In genomic region chr1:128636258-128637229, GRCm38 (mm10) we compare ENCODE assay signal across 23 mouse cellular contexts. TPM values are rescaled to one million over a fixed set of nuclear protein-coding genes. Genes with fewer than 3 reads are reported as not detected.
A peak's percentile ranks its signal among the peaks of the same experiment; 100 is the strongest.
DNase-seq lines count a peak whose midpoint lies in the region; ATAC-seq and TF ChIP-seq lines count a peak whose summit lies in the region.
"Had no signal": no experiment of that assay in that cellular context is flagged by ENCODE, and none has a peak within 500 bp of the region (broad histone marks: within the 10 kb centered on the region; RNA-seq: fewer than 3 reads in every experiment).

No protein-coding gene starts in this region.

- H3K9ac ChIP-seq in embryonic facial prominence, embryonic 14.5 days (ENCODE audit: low read depth, low read length) = no peak overlapping the region
- no peak overlapping the region for H3K9ac ChIP-seq in lung, postnatal 0 days (replicated peaks; ENCODE audit: low read depth)
- H3K9ac ChIP-seq: embryonic facial prominence, embryonic 13.5 days; forebrain, embryonic 13.5 days; forebrain, postnatal 0 days; hindbrain, embryonic 13.5 days had no signal

- H3K4me3 ChIP-seq in embryonic facial prominence, embryonic 14.5 days (ENCODE audit: low read depth, low read length) = no peak overlapping the region
- no peak overlapping the region for H3K4me3 ChIP-seq in embryonic facial prominence, embryonic 10.5 days
- H3K4me3 ChIP-seq in lung, postnatal 0 days (ENCODE audit: low read depth, low read length) = no peak overlapping the region
- no peak overlapping the region for H3K4me3 ChIP-seq in bone marrow, adult 2 months (replicated peaks; ENCODE audit: control insufficient read depth, low read depth, low read length)
- H3K4me3 ChIP-seq: embryonic facial prominence, embryonic 13.5 days; forebrain, embryonic 13.5 days; gastrocnemius, adult 2 months; heart, embryonic 10.5 days; hindbrain, embryonic 13.5 days had no signal

- DNase-seq in embryonic facial prominence, embryonic 14.5 days (ENCODE audit: low spot score) = peak; percentile 48
- no peak for DNase-seq in embryonic facial prominence, embryonic 10.5 days (ENCODE audit: low spot score)
- DNase-seq in lung, postnatal 10 days = peak; percentile 30
- DNase-seq in lung, postnatal 0 days (ENCODE audit: low spot score) = no peak
- DNase-seq in layer of hippocampus, adult 8-10 months (ENCODE audit: low spot score in 2 of 2) = no peak
- DNase-seq in left cerebral cortex, adult 8-10 months (ENCODE audit: low spot score in 2 of 2) = no peak
- DNase-seq: adrenal gland, adult 2 months; adrenal gland, postnatal 25 days; cerebellum, adult 2 months; cerebellum, postnatal 10 days; forebrain, postnatal 0 days; gastrocnemius, adult 2 months; gastrocnemius, postnatal 36 days; heart, adult 18-20 months; heart, postnatal 10 days; heart, postnatal 4 days had no signal

- H3K36me3 ChIP-seq in embryonic facial prominence, embryonic 14.5 days (ENCODE audit: control insufficient read depth, insufficient read depth, low read length) = no peaks in the 10 kb centered on the region
- H3K36me3 ChIP-seq in embryonic facial prominence, embryonic 10.5 days (replicated peaks) = no peaks in the 10 kb centered on the region
- no peaks in the 10 kb centered on the region for H3K36me3 ChIP-seq in lung, postnatal 0 days (ENCODE audit: insufficient read depth, low read length)
- H3K36me3 ChIP-seq: embryonic facial prominence, embryonic 13.5 days; heart, embryonic 10.5 days; hindbrain, embryonic 13.5 days had no signal

- no peak for TF ChIP-seq CTCF in lung, postnatal 0 days (IDR thresholded peaks at IDR 0.05)
- TF ChIP-seq CTCF in bone marrow, adult 2 months (IDR thresholded peaks at IDR 0.05; ENCODE audit: control insufficient read depth, insufficient read depth, low read length) = no peak

- H3K27ac ChIP-seq in embryonic facial prominence, embryonic 14.5 days (replicated peaks; ENCODE audit: low read depth, low read length) = no peak overlapping the region
- no peak overlapping the region for H3K27ac ChIP-seq in embryonic facial prominence, embryonic 10.5 days (replicated peaks)
- H3K27ac ChIP-seq in lung, postnatal 0 days (ENCODE audit: low read length) = no peak overlapping the region
- peak overlapping the region; percentile 39; the same call in 1 of the 2 replicates for H3K27ac ChIP-seq in bone marrow, adult 2 months (ENCODE audit: control insufficient read depth, insufficient read depth, low read depth, low read length, poor library complexity)
- H3K27ac ChIP-seq: embryonic facial prominence, embryonic 13.5 days; forebrain, embryonic 13.5 days; gastrocnemius, adult 2 months; heart, embryonic 10.5 days; hindbrain, embryonic 13.5 days; hindbrain, postnatal 0 days had no signal

- H3K4me1 ChIP-seq in embryonic facial prominence, embryonic 14.5 days (ENCODE audit: control insufficient read depth, insufficient read depth, low read length) = no peaks in the 10 kb centered on the region
- H3K4me1 ChIP-seq in embryonic facial prominence, embryonic 10.5 days = peaks cover 13% of the 10 kb centered on the region
- H3K4me1 ChIP-seq in lung, postnatal 0 days (ENCODE audit: insufficient read depth, low read depth, low read length) = no peaks in the 10 kb centered on the region
- H3K4me1 ChIP-seq in bone marrow, adult 2 months (ENCODE audit: control insufficient read depth, insufficient read depth, low read length) = peaks cover 3% of the 10 kb centered on the region

- no peak for TF ChIP-seq POLR2A in bone marrow, adult 2 months (IDR thresholded peaks at IDR 0.05; ENCODE audit: borderline replicate concordance, control insufficient read depth, low read depth, low read length)

- 81% methylated on average over 10 of the region's 10 CpGs for WGBS in embryonic facial prominence, embryonic 14.5 days
- 86% methylated on average over 10 of the region's 10 CpGs for WGBS in embryonic facial prominence, embryonic 10.5 days
- 75% methylated on average over 10 of the region's 10 CpGs for WGBS in lung, postnatal 0 days
- 78% methylated on average over 10 of the region's 10 CpGs for WGBS in bone marrow, adult 2 months

- no peaks in the 10 kb centered on the region for H3K27me3 ChIP-seq in embryonic facial prominence, embryonic 14.5 days (replicated peaks; ENCODE audit: control insufficient read depth, insufficient read depth, low read length)
- no peaks in the 10 kb centered on the region for H3K27me3 ChIP-seq in embryonic facial prominence, embryonic 10.5 days (replicated peaks; ENCODE audit: low read depth, poor library complexity, severe bottlenecking)
- no peaks in the 10 kb centered on the region for H3K27me3 ChIP-seq in lung, postnatal 0 days (replicated peaks; ENCODE audit: insufficient read depth, low read length)
- H3K27me3 ChIP-seq: embryonic facial prominence, embryonic 13.5 days; forebrain, embryonic 13.5 days; hindbrain, embryonic 13.5 days had no signal

- ATAC-seq in embryonic facial prominence, embryonic 14.5 days (ENCODE audit: low read depth) = no peak; the same call in 1 of the 2 replicates
- ATAC-seq in lung, postnatal 0 days = no peak
- peak; percentile 26 to 42; a peak in 1 of 4 replicates for ATAC-seq in hematopoietic stem cell, adult 5-6 weeks (replicated peaks in 1 of 2; ENCODE audit: insufficient read depth in 1 of 2, low FRiP score in 2 of 2, low TSS enrichment in 1 of 2, low read depth in 1 of 2, poor library complexity in 2 of 2, severe bottlenecking in 2 of 2)
- ATAC-seq: forebrain, embryonic 13.5 days; forebrain, postnatal 0 days; hindbrain, postnatal 0 days had no signal

- H3K4me2 ChIP-seq in embryonic facial prominence, embryonic 14.5 days (ENCODE audit: low read depth, low read length) = no peak overlapping the region
- no peak overlapping the region for H3K4me2 ChIP-seq in lung, postnatal 0 days (replicated peaks; ENCODE audit: low read depth, low read length)
- H3K4me2 ChIP-seq: embryonic facial prominence, embryonic 13.5 days; forebrain, embryonic 13.5 days; hindbrain, embryonic 13.5 days had no signal

- no peaks in the 10 kb centered on the region for H3K9me3 ChIP-seq in embryonic facial prominence, embryonic 14.5 days (ENCODE audit: control insufficient read depth, low read length)
- H3K9me3 ChIP-seq in embryonic facial prominence, embryonic 10.5 days = no peaks in the 10 kb centered on the region
- no peaks in the 10 kb centered on the region for H3K9me3 ChIP-seq in lung, postnatal 0 days (ENCODE audit: low read length)
- H3K9me3 ChIP-seq: embryonic facial prominence, embryonic 13.5 days; forebrain, embryonic 13.5 days; heart, embryonic 10.5 days; hindbrain, embryonic 13.5 days had no signal

- no peak for TF ChIP-seq EP300 in lung, postnatal 0 days (IDR thresholded peaks at IDR 0.05)

RNA-seq across cellular contexts. Expression of gene Cxcr4, which starts 44.5 kb away (rescaled TPM):
- polyA plus RNA-seq in embryonic facial prominence, embryonic 14.5 days (2014; fragmentation: Nextera tagmentation; extraction: Ambion mirVana) = 6.7 and 7.1 TPM in 2 replicates
- 4.8 and 6.0 TPM in 2 replicates for polyA plus RNA-seq in embryonic facial prominence, embryonic 10.5 days (2016; fragmentation: Nextera tagmentation; extraction: Ambion mirVana)
- 13.3 and 15.1 TPM in 2 replicates for polyA plus RNA-seq in lung, postnatal 0 days (2015; fragmentation: Nextera tagmentation; extraction: Ambion mirVana)
- polyA plus RNA-seq in bone marrow, adult 2 months (2011; ENCODE audit: insufficient read depth, insufficient read length, low replicate concordance, missing spikeins) = 91.8 and 162 TPM in 2 replicates
- 97.1 and 99.1 TPM in 2 replicates for total RNA-seq in hematopoietic stem cell, adult 5-6 weeks (2017)
- 1 to 10 TPM; 2.8 to 6.0 (median 5.6) TPM for total RNA-seq in layer of hippocampus, adult 8-10 months (2022)
- total RNA-seq in left cerebral cortex, adult 8-10 months (2022) = 1 to 10 TPM; 2.0 to 2.5 (median 2.2) TPM

Comparison
In these comparisons a context has a peak if more than half of its experiments do, and no peak if none do; other contexts are left out.
1. DNase-seq: peak in embryonic facial prominence, embryonic 14.5 days (single experiment) and lung, postnatal 10 days (single experiment); none in embryonic facial prominence, embryonic 10.5 days (single experiment), lung, postnatal 0 days (single experiment), layer of hippocampus, adult 8-10 months (0 of 2) and left cerebral cortex, adult 8-10 months (0 of 2).
2. ATAC-seq: peak in hematopoietic stem cell, adult 5-6 weeks (2 of 2); none in embryonic facial prominence, embryonic 14.5 days (single experiment) and lung, postnatal 0 days (single experiment).